Mouse (Mus musculus) testis, adult 2 months (tissue): Measurements from ENCODE around the gene Zcwpw1. TPM values are rescaled to one million over a fixed set of nuclear protein-coding genes. Genes with fewer than 3 reads are reported as not detected.

ENCODE experiments used
- H3K27ac ChIP-seq: fragments of 200-500 bp; 2 replicates; pipeline ENCODE4 v1.5.1; 2012; ENCODE audit warnings: low read depth, low read length; ENCODE audit not compliant: control insufficient read depth, insufficient read depth
- H3K27me3 ChIP-seq: fragments of 200-500 bp; 2 replicates; pipeline ENCODE4 v1.6.1; 2012; ENCODE audit warnings: mild to moderate bottlenecking, low read length, moderate library complexity; ENCODE audit not compliant: control insufficient read depth, insufficient read depth
- H3K36me3 ChIP-seq: fragments of 200-500 bp; 2 replicates; pipeline ENCODE4 v1.6.1; 2012; ENCODE audit warnings: mild to moderate bottlenecking, low read length; ENCODE audit not compliant: control insufficient read depth, insufficient read depth
- H3K4me1 ChIP-seq: fragments of 200-500 bp; 2 replicates; pipeline ENCODE4 v1.6.1; 2012; ENCODE audit warnings: low read length; ENCODE audit not compliant: control insufficient read depth, insufficient read depth
- H3K4me3 ChIP-seq: fragments of 200-500 bp; 2 replicates; pipeline ENCODE4 v1.5.1; 2012; ENCODE audit warnings: low read depth, mild to moderate bottlenecking, low read length, moderate library complexity, mixed read lengths; ENCODE audit not compliant: control insufficient read depth
- CTCF ChIP-seq: fragments of 200-500 bp; IDR thresholded peaks from 2 replicates; pipeline ENCODE4 v1.5.1; 2012; ENCODE audit warnings: low read depth, mild to moderate bottlenecking, inconsistent platforms, low read length, moderate library complexity; ENCODE audit not compliant: control insufficient read depth, insufficient read depth, insufficient replicate concordance
- POLR2A ChIP-seq: fragments of 200-500 bp; IDR thresholded peaks from 2 replicates; pipeline ENCODE4 v1.6.1; 2012; ENCODE audit warnings: low read depth, mild to moderate bottlenecking, inconsistent platforms, low read length, moderate library complexity; ENCODE audit not compliant: control insufficient read depth
- polyA plus RNA-seq: library from polyadenylated mRNA; depleted of rRNA; stranded (reverse); fragments of >200 nt; gene quantifications from 2 replicates; pipeline ENCODE4 v1.2.3, GENCODE M21; 2012

Gene Zcwpw1
- polyA plus RNA-seq, 1 experiment: 12.3 TPM

- peak overlapping the region; percentile 99 for H3K4me3 ChIP-seq
- H3K27ac ChIP-seq: no peak overlapping the region
- TF ChIP-seq POLR2A: no peak
- no peak for TF ChIP-seq CTCF
- no peaks in the 10 kb centered on the region for H3K27me3 ChIP-seq
- peaks cover 14% of the 10 kb centered on the region for H3K4me1 ChIP-seq
- H3K36me3 ChIP-seq: no peaks in the 10 kb centered on the region; the same call in none of the 2 replicates
Observed at GRCm38 (mm10) chr5:137784546-137784945, 3.1 kb upstream of the Zcwpw1 start.

GRCm38 (mm10) chr5:137785164-137786031, 2.2 kb upstream of the Zcwpw1 start:
- no peaks in the 10 kb centered on the region for H3K27me3 ChIP-seq
- H3K4me3 ChIP-seq: peak overlapping the region; percentile 99
- no peaks in the 10 kb centered on the region; the same call in none of the 2 replicates for H3K36me3 ChIP-seq
- TF ChIP-seq CTCF (no peak), POLR2A (0 out of 2 replicates have a peak, but pooled peaks have one; percentile 27)
- peak overlapping the region; percentile 99 for H3K27ac ChIP-seq
- peaks cover 12% of the 10 kb centered on the region for H3K4me1 ChIP-seq

- H3K4me3 ChIP-seq: peak overlapping the region; percentile 99
- H3K27me3 ChIP-seq: no peaks in the 10 kb centered on the region
- peak overlapping the region; percentile 99 for H3K27ac ChIP-seq
- TF ChIP-seq CTCF (no peak; the same call in 1 of the 2 replicates), POLR2A (peak; percentile 98)
- H3K4me1 ChIP-seq: peaks cover 12% of the 10 kb centered on the region
- H3K36me3 ChIP-seq: no peaks in the 10 kb centered on the region; the same call in none of the 2 replicates
Observed at GRCm38 (mm10) chr5:137786109-137786942, 1.3 kb upstream of the Zcwpw1 start.

GRCm38 (mm10) chr5:137788171-137788570, 573 bp downstream of the Zcwpw1 start:
- Histone ChIP-seq H3K4me1 (peaks cover 12% of the 10 kb centered on the region), H3K36me3 (no peaks in the 10 kb centered on the region; the same call in 1 of the 2 replicates), H3K4me3 (peak overlapping the region; percentile 95), H3K27ac (peak overlapping the region; percentile 76), H3K27me3 (no peaks in the 10 kb centered on the region)
- TF ChIP-seq POLR2A (no peak), CTCF (no peak)

DNA sequence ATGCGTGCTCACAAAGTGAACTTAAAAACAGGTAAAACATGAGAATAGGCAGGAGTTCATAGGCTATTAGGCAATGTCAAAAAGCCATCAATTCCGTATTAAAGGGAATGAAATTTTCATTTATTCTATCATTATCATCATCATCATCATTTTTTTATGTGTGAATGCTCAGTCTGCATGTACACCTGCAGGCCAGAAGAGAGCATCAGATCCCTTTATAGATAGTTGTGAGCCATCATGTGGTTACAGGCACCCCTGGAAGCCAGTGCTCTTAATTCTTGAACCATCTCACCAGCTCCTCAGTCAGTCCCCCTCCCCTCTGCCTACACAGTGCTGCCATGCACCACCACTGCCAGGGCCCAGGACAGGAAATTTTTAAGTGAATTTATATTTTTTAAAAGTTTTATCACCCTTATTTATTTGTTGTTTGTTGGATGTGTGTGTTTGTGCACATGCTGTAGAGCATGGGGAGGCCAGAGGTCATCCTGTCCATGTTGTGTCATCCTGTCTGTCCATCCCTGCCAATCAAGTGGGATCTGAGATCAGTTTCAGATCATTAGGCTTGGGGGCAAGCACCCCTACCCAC, 1.4 kb downstream of the Zcwpw1 start:
- H3K27ac ChIP-seq: no peak overlapping the region
- no peaks in the 10 kb centered on the region; the same call in 1 of the 2 replicates for H3K36me3 ChIP-seq
- H3K4me3 ChIP-seq: no peak overlapping the region
- H3K27me3 ChIP-seq: no peaks in the 10 kb centered on the region
- H3K4me1 ChIP-seq: peaks cover 12% of the 10 kb centered on the region
- TF ChIP-seq POLR2A (no peak), CTCF (no peak)

DNA sequence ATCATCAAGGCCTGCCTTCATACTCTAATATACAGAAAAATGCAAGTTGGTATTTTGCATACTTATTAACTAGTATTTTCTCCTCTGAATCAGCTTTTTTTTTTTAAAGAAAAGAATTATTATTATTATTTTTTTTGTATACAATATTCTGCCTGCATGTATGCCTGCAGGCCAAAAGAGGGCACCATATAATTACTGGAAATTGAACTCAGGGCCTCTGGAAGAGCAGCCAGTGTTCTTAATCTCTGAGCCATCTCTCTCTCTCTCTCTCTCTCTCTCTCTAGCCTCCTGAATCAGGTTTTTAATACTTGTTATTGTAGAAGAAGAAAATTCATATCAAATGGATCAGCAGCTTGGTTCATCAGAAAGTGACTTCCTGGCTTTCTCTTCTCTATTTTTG, 4.0 kb downstream of the Zcwpw1 start:
- Histone ChIP-seq H3K36me3 (no peaks in the 10 kb centered on the region), H3K4me1 (peaks cover 2% of the 10 kb centered on the region; the same call in 1 of the 2 replicates), H3K27me3 (no peaks in the 10 kb centered on the region), H3K27ac (no peak overlapping the region), H3K4me3 (no peak overlapping the region)
- no peak for TF ChIP-seq POLR2A
- no peak for TF ChIP-seq CTCF

GRCm38 (mm10) chr5:137796606-137797005, 9.0 kb downstream of the Zcwpw1 start:
- TF ChIP-seq POLR2A: no peak
- Histone ChIP-seq H3K4me3 (no peak overlapping the region), H3K36me3 (no peaks in the 10 kb centered on the region; the same call in 1 of the 2 replicates)

More at GRCm38 (mm10) chr5:137796606-137797005, 9.0 kb downstream of the Zcwpw1 start:
- H3K27me3 ChIP-seq: no peaks in the 10 kb centered on the region
- no peak overlapping the region for H3K27ac ChIP-seq
- no peaks in the 10 kb centered on the region for H3K4me1 ChIP-seq
